Mouse (Mus musculus): ENCODE measurements around the gene Poldip2. TPM values are rescaled to one million over a fixed set of nuclear protein-coding genes. Genes with fewer than 3 reads are reported as not detected.

Poldip2 gene
- polyA plus RNA-seq, 1 experiment from 2014 or later: 96.6 TPM

DNA sequence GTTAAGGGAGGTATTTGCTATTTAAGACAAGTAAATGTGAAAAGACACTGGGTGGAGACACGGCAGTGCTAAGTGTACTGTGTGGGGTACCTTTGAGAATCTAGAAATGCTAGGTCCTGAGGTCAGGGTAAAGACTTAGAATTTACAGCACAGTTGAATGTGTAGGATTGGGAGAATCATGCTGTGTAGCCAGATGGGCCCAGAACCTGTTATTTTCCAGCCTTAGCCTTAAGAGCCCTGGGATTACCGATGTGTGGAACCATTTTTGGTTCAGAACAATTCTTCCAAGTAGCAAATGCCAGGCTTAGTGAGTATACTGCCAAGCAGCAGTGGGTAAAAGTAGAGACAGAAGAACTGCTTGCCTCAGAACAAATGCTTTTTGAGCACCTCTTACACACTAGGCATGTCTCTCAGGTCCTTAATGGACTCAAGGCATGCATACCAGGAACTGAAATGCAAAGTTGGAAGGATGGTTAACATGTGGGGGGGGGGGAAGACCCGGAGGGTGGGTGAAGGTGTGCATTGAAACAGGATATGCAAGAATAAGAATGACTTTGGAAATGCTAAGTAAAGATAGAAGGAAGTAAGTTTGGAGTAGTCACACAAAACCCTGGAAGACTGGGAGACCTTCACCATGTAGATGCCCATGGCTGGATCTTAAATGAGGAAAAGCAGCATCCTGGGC, 1.3 kb downstream of the Poldip2 start:
- H3K4me1 ChIP-seq (ENCODE audit: insufficient read depth): peaks cover 27% of the 10 kb centered on the region
- peak overlapping the region; percentile 94 for H3K4me3 ChIP-seq (ENCODE audit: low read depth, low read length)
- TF ChIP-seq EP300 (IDR thresholded peaks at IDR 0.05; ENCODE audit: low read depth) (no peak), CTCF (IDR thresholded peaks at IDR 0.05; ENCODE audit: low read depth) (no peak)
- peak overlapping the region; percentile 96 for H3K9ac ChIP-seq (replicated peaks)
- H3K4me2 ChIP-seq (ENCODE audit: low read depth, low read length): peak overlapping the region; percentile 94
- DNase-seq (no peak), ATAC-seq (no peak)
- H3K36me3 ChIP-seq (replicated peaks; ENCODE audit: insufficient read depth, low read length): peaks cover 38% of the 10 kb centered on the region
- 78% methylated on average over 3 of the region's 3 CpGs for WGBS (ENCODE audit: insufficient replicate concordance)
- H3K27ac ChIP-seq (ENCODE audit: low read depth): 0 out of 2 replicates have a peak overlapping the region, but pooled peaks have one; percentile 7
- no peaks in the 10 kb centered on the region for H3K27me3 ChIP-seq (ENCODE audit: insufficient read depth, low read length)
- no peaks in the 10 kb centered on the region for H3K9me3 ChIP-seq (ENCODE audit: low read length)

DNA sequence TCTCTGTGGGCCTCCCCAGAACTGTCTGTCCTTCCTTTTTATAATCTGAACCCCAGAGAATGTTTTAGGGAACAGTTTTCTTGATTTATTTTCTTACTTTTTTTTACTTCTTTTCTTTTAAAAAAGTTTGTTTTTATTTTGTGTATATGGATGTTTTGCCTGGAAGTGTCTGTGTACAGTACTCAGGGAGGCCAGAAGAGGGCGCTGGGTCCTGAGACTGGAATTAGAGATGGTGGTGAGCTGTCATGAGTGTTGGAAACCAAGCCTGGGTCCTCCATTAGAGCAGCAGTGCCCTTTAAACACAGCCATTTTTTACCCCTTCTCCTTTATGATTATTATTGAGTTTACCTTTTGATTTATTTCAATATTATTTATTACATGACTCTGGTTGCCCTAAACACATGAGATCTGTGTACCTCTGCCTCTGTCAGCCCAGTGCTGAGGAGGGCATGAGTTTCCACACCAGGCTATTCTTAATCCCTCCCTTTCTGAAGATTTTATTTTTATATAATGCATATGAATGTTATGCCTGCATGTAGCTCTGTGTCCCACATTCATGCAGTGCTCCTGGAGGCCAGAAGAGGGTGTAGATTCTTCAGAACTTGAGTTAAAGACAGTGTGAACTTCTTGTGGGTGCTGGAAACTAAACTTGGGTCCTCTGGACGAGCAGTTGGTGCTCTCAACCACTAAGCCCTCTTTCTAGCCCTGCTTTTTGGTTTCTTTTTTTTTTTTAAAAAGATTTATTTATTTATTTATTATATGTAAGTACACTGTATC, 3.7 kb downstream of the Poldip2 start:
- Histone ChIP-seq H3K9ac (replicated peaks) (no peak overlapping the region), H3K4me3 (ENCODE audit: low read depth, low read length) (no peak overlapping the region), H3K27me3 (ENCODE audit: insufficient read depth, low read length) (no peaks in the 10 kb centered on the region), H3K4me2 (ENCODE audit: low read depth, low read length) (no peak overlapping the region), H3K4me1 (ENCODE audit: insufficient read depth) (peaks cover 27% of the 10 kb centered on the region), H3K27ac (ENCODE audit: low read depth) (no peak overlapping the region), H3K9me3 (ENCODE audit: low read length) (no peaks in the 10 kb centered on the region), H3K36me3 (replicated peaks; ENCODE audit: insufficient read depth, low read length) (peaks cover 42% of the 10 kb centered on the region)
- 55% methylated on average over 2 of the region's 2 CpGs for WGBS (ENCODE audit: insufficient replicate concordance)
- ATAC-seq (no peak), DNase-seq (no peak)
- TF ChIP-seq EP300 (IDR thresholded peaks at IDR 0.05; ENCODE audit: low read depth) (no peak), CTCF (IDR thresholded peaks at IDR 0.05; ENCODE audit: low read depth) (peak; percentile 62)

DNA sequence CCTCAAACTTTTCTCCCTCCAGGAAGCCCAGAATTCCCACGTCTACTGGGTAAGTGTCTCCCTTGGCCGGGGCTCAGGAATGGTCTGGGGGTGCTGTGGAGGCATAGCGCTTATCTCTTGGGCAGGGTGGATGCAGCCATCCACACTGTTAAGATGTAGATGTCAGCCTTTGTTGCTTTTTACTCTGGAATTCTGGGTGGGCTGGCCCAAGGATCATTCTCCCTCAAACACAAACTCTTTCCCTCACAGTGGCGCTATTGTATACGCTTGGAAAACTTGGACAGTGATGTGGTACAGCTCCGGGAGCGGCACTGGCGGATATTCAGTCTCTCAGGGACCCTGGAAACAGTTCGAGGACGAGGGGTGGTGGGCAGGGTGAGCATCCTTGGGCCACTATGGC, 6.9 kb downstream of the Poldip2 start:
- H3K4me2 ChIP-seq (ENCODE audit: low read depth, low read length): no peak overlapping the region
- no peak overlapping the region for H3K9ac ChIP-seq (replicated peaks)
- H3K4me1 ChIP-seq (ENCODE audit: insufficient read depth): peaks cover 2% of the 10 kb centered on the region; the same call in 1 of the 2 replicates
- H3K27ac ChIP-seq (ENCODE audit: low read depth): no peak overlapping the region
- no peaks in the 10 kb centered on the region for H3K27me3 ChIP-seq (ENCODE audit: insufficient read depth, low read length)
- TF ChIP-seq EP300 (IDR thresholded peaks at IDR 0.05; ENCODE audit: low read depth) (no peak), CTCF (IDR thresholded peaks at IDR 0.05; ENCODE audit: low read depth) (no peak)
- 90% methylated on average over 10 of the region's 10 CpGs for WGBS (ENCODE audit: insufficient replicate concordance)
- no peak overlapping the region for H3K4me3 ChIP-seq (ENCODE audit: low read depth, low read length)
- no peaks in the 10 kb centered on the region for H3K9me3 ChIP-seq (ENCODE audit: low read length)
- H3K36me3 ChIP-seq (replicated peaks; ENCODE audit: insufficient read depth, low read length): peaks cover 70% of the 10 kb centered on the region
- no peak for ATAC-seq
- no peak for DNase-seq

GRCm38 (mm10) chr11:78521880-78522279, 9.9 kb downstream of the Poldip2 start:
- no peak for TF ChIP-seq CTCF (IDR thresholded peaks at IDR 0.05; ENCODE audit: low read depth)
- no peak for TF ChIP-seq EP300 (IDR thresholded peaks at IDR 0.05; ENCODE audit: low read depth)

GRCm38 (mm10) chr11:78522481-78522997, 10.5 kb downstream of the Poldip2 start:
- no peaks in the 10 kb centered on the region for H3K27me3 ChIP-seq (ENCODE audit: insufficient read depth, low read length)
- no peak for DNase-seq
- WGBS (ENCODE audit: insufficient replicate concordance): 88% methylated on average over 1 of the region's 1 CpGs
- peaks cover 76% of the 10 kb centered on the region for H3K36me3 ChIP-seq (replicated peaks; ENCODE audit: insufficient read depth, low read length)
- no peak for ATAC-seq
- no peaks in the 10 kb centered on the region for H3K9me3 ChIP-seq (ENCODE audit: low read length)
- H3K9ac ChIP-seq (replicated peaks): no peak overlapping the region
- H3K27ac ChIP-seq (ENCODE audit: low read depth): no peak overlapping the region
- TF ChIP-seq CTCF (IDR thresholded peaks at IDR 0.05; ENCODE audit: low read depth) (peak; percentile 57), EP300 (IDR thresholded peaks at IDR 0.05; ENCODE audit: low read depth) (no peak)
- H3K4me2 ChIP-seq (ENCODE audit: low read depth, low read length): no peak overlapping the region
- H3K4me1 ChIP-seq (ENCODE audit: insufficient read depth): no peaks in the 10 kb centered on the region
- H3K4me3 ChIP-seq (ENCODE audit: low read depth, low read length): no peak overlapping the region

More at GRCm38 (mm10) chr11:78521880-78522279, 9.9 kb downstream of the Poldip2 start:
- Histone ChIP-seq H3K27ac (ENCODE audit: low read depth) (no peak overlapping the region), H3K9me3 (ENCODE audit: low read length) (no peaks in the 10 kb centered on the region), H3K4me2 (ENCODE audit: low read depth, low read length) (no peak overlapping the region), H3K36me3 (replicated peaks; ENCODE audit: insufficient read depth, low read length) (peaks cover 75% of the 10 kb centered on the region), H3K4me1 (ENCODE audit: insufficient read depth) (no peaks in the 10 kb centered on the region), H3K4me3 (ENCODE audit: low read depth, low read length) (no peak overlapping the region), H3K9ac (replicated peaks) (no peak overlapping the region), H3K27me3 (ENCODE audit: insufficient read depth, low read length) (no peaks in the 10 kb centered on the region)
- 87% methylated on average over 3 of the region's 3 CpGs for WGBS (ENCODE audit: insufficient replicate concordance)
- ATAC-seq: no peak
- DNase-seq: no peak

- DNase-seq: no peak
- H3K9me3 ChIP-seq (ENCODE audit: low read length): no peaks in the 10 kb centered on the region
- TF ChIP-seq EP300 (IDR thresholded peaks at IDR 0.05; ENCODE audit: low read depth) (no peak), CTCF (IDR thresholded peaks at IDR 0.05; ENCODE audit: low read depth) (no peak)
- WGBS (ENCODE audit: insufficient replicate concordance): 88% methylated on average over 9 of the region's 9 CpGs
- H3K27me3 ChIP-seq (ENCODE audit: insufficient read depth, low read length): no peaks in the 10 kb centered on the region
- H3K9ac ChIP-seq (replicated peaks): no peak overlapping the region
- no peaks in the 10 kb centered on the region for H3K4me1 ChIP-seq (ENCODE audit: insufficient read depth)
- no peak overlapping the region for H3K4me2 ChIP-seq (ENCODE audit: low read depth, low read length)
- ATAC-seq: no peak
- H3K27ac ChIP-seq (ENCODE audit: low read depth): no peak overlapping the region
- peaks cover 77% of the 10 kb centered on the region for H3K36me3 ChIP-seq (replicated peaks; ENCODE audit: insufficient read depth, low read length)
- no peak overlapping the region for H3K4me3 ChIP-seq (ENCODE audit: low read depth, low read length)
These were observed 11.4 kb downstream of the Poldip2 start for GRCm38 (mm10) chr11:78523241-78523955.

All from liver, postnatal 0 days (tissue).